Mouse (Mus musculus) liver, embryonic 14.5 days (tissue): ENCODE measurements around the gene Ldlrap1.

ENCODE experiments used
- CTCF ChIP-seq: IDR thresholded peaks from 2 replicates; pipeline ENCODE4 v1.5.1; 2016; ENCODE audit warnings: antibody characterized with exemption, low read depth, control low read depth
- EP300 ChIP-seq: IDR thresholded peaks from 2 replicates; pipeline ENCODE4 v1.6.1; 2016; ENCODE audit warnings: antibody characterized with exemption, low read depth

DNA sequence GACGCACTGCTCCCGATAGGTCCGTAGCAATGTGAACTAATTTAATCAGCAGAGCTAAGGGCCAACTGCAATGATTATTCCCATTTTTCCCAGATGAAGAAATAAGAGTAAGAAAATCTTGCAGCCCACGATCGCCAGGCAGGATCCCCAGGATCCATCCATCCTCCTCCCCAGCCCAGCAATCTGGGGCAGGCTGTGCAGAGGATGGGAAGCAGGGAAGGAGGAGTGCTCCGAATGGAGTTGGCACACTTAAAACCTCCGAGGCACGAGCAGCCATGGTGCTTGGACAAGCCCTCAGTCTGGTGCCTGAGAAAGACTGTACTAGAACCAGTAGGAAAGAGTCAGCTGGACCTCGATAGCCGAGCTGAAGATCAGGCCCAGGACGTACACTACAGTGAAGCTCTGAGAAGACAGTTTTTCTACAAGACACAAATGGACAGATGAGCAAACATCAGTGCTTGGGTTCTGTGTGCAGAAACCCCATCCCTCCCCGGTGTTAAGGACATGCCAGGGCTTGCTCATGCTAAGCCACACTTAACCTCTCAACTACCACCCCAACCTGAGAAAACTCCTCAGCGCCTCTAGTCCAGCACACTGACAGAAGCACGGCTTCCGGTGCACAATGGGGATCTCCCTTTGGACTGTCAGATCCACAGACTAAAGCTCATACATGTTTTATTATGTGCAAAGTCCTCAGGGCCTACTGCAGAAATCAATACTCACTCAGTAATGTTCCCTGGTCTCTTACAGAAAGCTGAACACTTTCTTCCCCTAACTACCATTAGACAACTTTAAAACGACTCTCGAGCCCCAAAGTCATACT lies 45.8 kb upstream of the Ldlrap1 start:
- TF ChIP-seq CTCF (no peak), EP300 (no peak)
